8 mouse cellular contexts compared by ENCODE assay signal in the genomic region with DNA sequence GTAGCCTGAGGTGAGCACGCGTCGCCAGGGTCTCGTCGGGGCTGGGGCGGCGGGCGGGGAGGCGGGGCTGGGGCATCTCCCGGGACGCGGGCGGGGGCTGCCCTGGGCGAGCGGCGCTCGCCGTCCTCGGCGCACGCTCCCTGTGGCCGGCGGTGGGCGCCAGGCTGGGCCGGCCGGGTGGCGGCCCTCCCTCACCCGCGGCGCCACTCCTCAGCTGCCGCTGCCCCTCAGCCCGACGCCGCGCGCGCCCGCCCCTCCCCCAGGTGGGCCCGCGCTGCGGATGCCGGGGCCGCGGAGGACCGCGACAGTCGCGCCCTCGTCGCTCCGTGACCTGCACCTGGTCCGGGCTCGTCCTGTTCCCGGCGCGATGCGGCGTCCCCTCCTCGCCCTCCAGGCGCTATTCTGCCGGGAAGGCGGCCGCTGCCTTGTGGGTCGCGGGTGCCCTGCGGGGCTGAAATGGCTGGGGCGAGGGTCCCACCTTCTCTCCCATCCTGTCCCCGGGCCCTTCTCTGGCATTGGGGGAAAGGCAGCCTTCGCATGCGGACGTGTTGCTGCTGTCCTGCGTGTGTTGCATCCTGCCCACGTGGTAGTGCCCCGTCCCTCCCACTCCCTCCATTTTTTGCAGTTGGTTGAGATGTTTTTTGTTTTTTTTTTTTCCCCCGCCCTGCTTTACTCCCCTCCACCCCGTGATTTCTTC. TPM values are rescaled to one million over a fixed set of nuclear protein-coding genes. Genes with fewer than 3 reads are reported as not detected.
DNase-seq lines count a peak whose midpoint lies in the region; ATAC-seq and TF ChIP-seq lines count a peak whose summit lies in the region.

No protein-coding gene starts in this region.

- no peaks in the 10 kb centered on the region for H3K9me3 ChIP-seq in CH12.LX (replicated peaks; ENCODE audit: low read length)
- H3K9me3 ChIP-seq in embryonic facial prominence, embryonic 15.5 days (replicated peaks), result no peaks in the 10 kb centered on the region
- H3K9me3 ChIP-seq in heart, embryonic 12.5 days (replicated peaks), result no peaks in the 10 kb centered on the region
- H3K9me3 ChIP-seq in kidney, embryonic 16.5 days (ENCODE audit: low read length), result no peaks in the 10 kb centered on the region
- no peaks in the 10 kb centered on the region for H3K9me3 ChIP-seq in lung, postnatal 0 days (ENCODE audit: low read length)

- no peak for TF ChIP-seq CTCF in CH12.LX (conservative IDR thresholded peaks at IDR 0.05 in 1 of 2, IDR thresholded peaks at IDR 0.05 in 1 of 2; ENCODE audit: low read depth in 2 of 2, low read length in 2 of 2)
- no peak for TF ChIP-seq CTCF in lung, postnatal 0 days (IDR thresholded peaks at IDR 0.05)
- TF ChIP-seq CTCF in olfactory bulb, adult 2 months (IDR thresholded peaks at IDR 0.05; ENCODE audit: insufficient read depth, low read depth, low read length), result no peak

- H3K4me2 ChIP-seq in CH12.LX (ENCODE audit: insufficient read depth, low read depth, poor library complexity, severe bottlenecking), result peak overlapping the region; percentile 85
- peak overlapping the region; percentile 61 for H3K4me2 ChIP-seq in embryonic facial prominence, embryonic 15.5 days (replicated peaks)
- peak overlapping the region; percentile 80 for H3K4me2 ChIP-seq in heart, embryonic 12.5 days
- H3K4me2 ChIP-seq in kidney, embryonic 16.5 days (replicated peaks; ENCODE audit: low read depth, low read length), result peak overlapping the region; percentile 79
- H3K4me2 ChIP-seq in lung, postnatal 0 days (replicated peaks; ENCODE audit: low read depth, low read length), result peak overlapping the region; percentile 71

- peak overlapping the region; percentile 85 for H3K27ac ChIP-seq in CH12.LX (ENCODE audit: insufficient read depth, low read depth)
- peak overlapping the region; percentile 98 for H3K27ac ChIP-seq in embryonic facial prominence, embryonic 15.5 days (replicated peaks)
- H3K27ac ChIP-seq in heart, embryonic 12.5 days (ENCODE audit: poor library complexity, severe bottlenecking), result peak overlapping the region; percentile 99
- peak overlapping the region; percentile 98 for H3K27ac ChIP-seq in kidney, embryonic 16.5 days (ENCODE audit: low read length)
- peak overlapping the region; percentile 98 for H3K27ac ChIP-seq in lung, postnatal 0 days (ENCODE audit: low read length)
- H3K27ac ChIP-seq in olfactory bulb, adult 2 months (ENCODE audit: insufficient read depth, low read depth, low read length), result peak overlapping the region; percentile 90

- peaks cover 43% of the 10 kb centered on the region for H3K79me2 ChIP-seq in CH12.LX (replicated peaks; ENCODE audit: control insufficient read depth, extremely low read depth, insufficient read depth, poor library complexity, severe bottlenecking)

- peak; percentile 55 for DNase-seq in CH12.LX (ENCODE audit: extremely low read depth)
- peak; percentile 68 for DNase-seq in adrenal gland, postnatal 10 days
- DNase-seq in lung, postnatal 0 days (ENCODE audit: low spot score), result peak; percentile 70
- peak; percentile 75 for DNase-seq in thymus, postnatal 14 days

- TF ChIP-seq POLR2A in CH12.LX (IDR thresholded peaks at IDR 0.05; ENCODE audit: low read depth, low read length), result no peak
- TF ChIP-seq POLR2A in olfactory bulb, adult 2 months (IDR thresholded peaks at IDR 0.05; ENCODE audit: insufficient read depth, low read depth, low read length), result no peak

- peaks cover 0 to 2% of the 10 kb centered on the region in 2 experiments for H3K36me3 ChIP-seq in CH12.LX (replicated peaks in 1 of 2; ENCODE audit: control insufficient read depth in 1 of 2, insufficient read depth in 1 of 2, low read length in 1 of 2)
- no peaks in the 10 kb centered on the region for H3K36me3 ChIP-seq in embryonic facial prominence, embryonic 15.5 days
- H3K36me3 ChIP-seq in heart, embryonic 12.5 days, result no peaks in the 10 kb centered on the region
- no peaks in the 10 kb centered on the region for H3K36me3 ChIP-seq in kidney, embryonic 16.5 days (ENCODE audit: insufficient read depth, low read length)
- H3K36me3 ChIP-seq in lung, postnatal 0 days (ENCODE audit: insufficient read depth, low read length), result no peaks in the 10 kb centered on the region

- dilution Hi-C loops in CH12.LX (cut with MboI; ENCODE audit: extremely low pct_ligation_motif_present, extremely low pct_unique_long_range_greater_than_20kb, low sequenced_read_pairs), result no loop called here

- WGBS in embryonic facial prominence, embryonic 15.5 days, result under 1% methylated on average over 59 of the region's 76 CpGs
- WGBS in heart, embryonic 12.5 days, result under 1% methylated on average over 57 of the region's 76 CpGs
- 1% methylated on average over 48 of the region's 76 CpGs for WGBS in kidney, embryonic 16.5 days
- WGBS in lung, postnatal 0 days, result under 1% methylated on average over 44 of the region's 76 CpGs
- WGBS in olfactory bulb, adult 2 months, result under 1% methylated on average over 75 of the region's 76 CpGs

- peaks cover 0 to 46% of the 10 kb centered on the region in 2 experiments; a peak in 2 of 4 replicates for H3K4me1 ChIP-seq in CH12.LX (ENCODE audit: control insufficient read depth in 1 of 2, insufficient read depth in 2 of 2)
- peaks cover 19% of the 10 kb centered on the region for H3K4me1 ChIP-seq in embryonic facial prominence, embryonic 15.5 days
- H3K4me1 ChIP-seq in heart, embryonic 12.5 days (replicated peaks), result peaks cover 13% of the 10 kb centered on the region
- H3K4me1 ChIP-seq in kidney, embryonic 16.5 days (ENCODE audit: insufficient read depth, low read length), result peaks cover 21% of the 10 kb centered on the region
- H3K4me1 ChIP-seq in lung, postnatal 0 days (ENCODE audit: insufficient read depth, low read depth, low read length), result peaks cover 8% of the 10 kb centered on the region; the same call in 1 of the 2 replicates
- H3K4me1 ChIP-seq in olfactory bulb, adult 2 months (ENCODE audit: control insufficient read depth, insufficient read depth, low read length), result no peaks in the 10 kb centered on the region

- no peaks in the 10 kb centered on the region for H3K27me3 ChIP-seq in CH12.LX (replicated peaks)
- no peaks in the 10 kb centered on the region for H3K27me3 ChIP-seq in embryonic facial prominence, embryonic 15.5 days
- H3K27me3 ChIP-seq in heart, embryonic 12.5 days (replicated peaks), result no peaks in the 10 kb centered on the region
- no peaks in the 10 kb centered on the region for H3K27me3 ChIP-seq in kidney, embryonic 16.5 days (ENCODE audit: insufficient read depth, low read length)
- no peaks in the 10 kb centered on the region for H3K27me3 ChIP-seq in lung, postnatal 0 days (replicated peaks; ENCODE audit: insufficient read depth, low read length)

- peak; percentile 86 for ATAC-seq in embryonic facial prominence, embryonic 15.5 days (ENCODE audit: insufficient number of reproducible peaks, low FRiP score, low TSS enrichment, low read depth)
- peak; percentile 80 for ATAC-seq in heart, embryonic 12.5 days (ENCODE audit: insufficient number of reproducible peaks, low FRiP score)
- ATAC-seq in kidney, embryonic 16.5 days (ENCODE audit: low FRiP score, low TSS enrichment), result peak; percentile 87
- peak; percentile 61 for ATAC-seq in lung, postnatal 0 days

- no peak for TF ChIP-seq EP300 in CH12.LX (IDR thresholded peaks at IDR 0.05; ENCODE audit: low read length)
- TF ChIP-seq EP300 in lung, postnatal 0 days (IDR thresholded peaks at IDR 0.05), result no peak

- in situ Hi-C loops in CH12.LX (cut with MboI; ENCODE audit: low pct_ligation_motif_present, low pct_unique_long_range_greater_than_20kb, low sequenced_read_pairs), result loop anchor here (10.0 kb wide), 2 partner anchors 105 to 295 kb away; no protein-coding TSS in a partner anchor

- H3K9ac ChIP-seq in CH12.LX (ENCODE audit: insufficient read depth, low read depth), result peak overlapping the region; percentile 94
- H3K9ac ChIP-seq in embryonic facial prominence, embryonic 15.5 days, result peak overlapping the region; percentile 93
- H3K9ac ChIP-seq in heart, embryonic 12.5 days, result peak overlapping the region; percentile 94
- peak overlapping the region; percentile 98 for H3K9ac ChIP-seq in kidney, embryonic 16.5 days (replicated peaks; ENCODE audit: low read length)
- peak overlapping the region; percentile 75 for H3K9ac ChIP-seq in lung, postnatal 0 days (replicated peaks; ENCODE audit: low read depth)

- peak overlapping the region; percentile 82 to 100 (median 99) for H3K4me3 ChIP-seq in CH12.LX (replicated peaks in 1 of 3; ENCODE audit: low read depth in 2 of 3, low read length in 2 of 3, poor library complexity in 1 of 3)
- peak overlapping the region; percentile 95 for H3K4me3 ChIP-seq in embryonic facial prominence, embryonic 15.5 days (replicated peaks)
- peak overlapping the region; percentile 90 for H3K4me3 ChIP-seq in heart, embryonic 12.5 days
- H3K4me3 ChIP-seq in kidney, embryonic 16.5 days (ENCODE audit: low read length), result peak overlapping the region; percentile 97
- peak overlapping the region; percentile 97 for H3K4me3 ChIP-seq in lung, postnatal 0 days (ENCODE audit: low read depth, low read length)
- peak overlapping the region; percentile 100 for H3K4me3 ChIP-seq in olfactory bulb, adult 2 months (ENCODE audit: insufficient read depth, low read depth, low read length)

- TF ChIP-seq RAD21 in CH12.LX (IDR thresholded peaks at IDR 0.05; ENCODE audit: low read depth, low read length), result no peak

RNA-seq across cellular contexts. Expression of a gene that starts 0.7 kb away (rescaled TPM):
- 3.1 and 3.9 TPM in 2 replicates for total RNA-seq in CH12.LX (2012; rRNA removed)
- 3.5 TPM in 2 replicates for total RNA-seq in CH12.LX (2014; rRNA removed)
- 3.1 and 4.4 TPM in 2 replicates for polyA plus RNA-seq in CH12.LX (2012; ENCODE audit: insufficient read length, low read depth)
- 10 to 100 TPM; 10.1 to 13.0 TPM for total RNA-seq in adrenal gland, postnatal 10 days (2021)
- 6.0 and 6.3 TPM in 2 replicates for polyA plus RNA-seq in embryonic facial prominence, embryonic 15.5 days (2015; fragmentation: Nextera tagmentation; extraction: Ambion mirVana)
- 4.5 and 5.1 TPM in 2 replicates for polyA plus RNA-seq in heart, embryonic 12.5 days (2016; fragmentation: Nextera tagmentation; extraction: Ambion mirVana)
- polyA plus RNA-seq in kidney, embryonic 16.5 days (2015; fragmentation: Nextera tagmentation; extraction: Ambion mirVana), result 4.5 and 5.4 TPM in 2 replicates
- polyA plus RNA-seq in lung, postnatal 0 days (2015; fragmentation: Nextera tagmentation; extraction: Ambion mirVana), result 5.9 TPM in 2 replicates
- not detected in 2 replicates for polyA plus RNA-seq in olfactory bulb, adult 2 months (2012; ENCODE audit: insufficient read depth, insufficient read length, low replicate concordance, missing spikeins)

RNA-seq across cellular contexts. Expression of a gene that starts 3.2 kb away (rescaled TPM):
- total RNA-seq in CH12.LX (2012; rRNA removed) (13.4 and 14.5 TPM in 2 replicates), CH12.LX (2014; rRNA removed) (12.9 and 15.3 TPM in 2 replicates)
- polyA plus RNA-seq in CH12.LX (2012; ENCODE audit: insufficient read length, low read depth), result 29.3 and 33.9 TPM in 2 replicates
- 10 to 100 TPM; 29.8 to 39.3 TPM for total RNA-seq in adrenal gland, postnatal 10 days (2021)
- 24.3 and 26.1 TPM in 2 replicates for polyA plus RNA-seq in embryonic facial prominence, embryonic 15.5 days (2015; fragmentation: Nextera tagmentation; extraction: Ambion mirVana)
- 28.4 and 29.9 TPM in 2 replicates for polyA plus RNA-seq in heart, embryonic 12.5 days (2016; fragmentation: Nextera tagmentation; extraction: Ambion mirVana)
- 25.4 and 27.8 TPM in 2 replicates for polyA plus RNA-seq in kidney, embryonic 16.5 days (2015; fragmentation: Nextera tagmentation; extraction: Ambion mirVana)
- 10.1 and 11.6 TPM in 2 replicates for polyA plus RNA-seq in lung, postnatal 0 days (2015; fragmentation: Nextera tagmentation; extraction: Ambion mirVana)
- 98.3 TPM in 1 of 2 replicates, not detected in the other for polyA plus RNA-seq in olfactory bulb, adult 2 months (2012; ENCODE audit: insufficient read depth, insufficient read length, low replicate concordance, missing spikeins)

RNA-seq across cellular contexts. Expression of a gene that starts 47.6 kb away (rescaled TPM):
- total RNA-seq in CH12.LX (2012; rRNA removed) (0.59 and 1.2 TPM in 2 replicates), CH12.LX (2014; rRNA removed) (0.34 and 0.48 TPM in 2 replicates)
- polyA plus RNA-seq in CH12.LX (2012; ENCODE audit: insufficient read length, low read depth), result 0.70 and 0.84 TPM in 2 replicates
- total RNA-seq in adrenal gland, postnatal 10 days (2021), result 1 to 10 TPM in 1 of 2 experiments, under 1 TPM in 1; 0.60 to 1.2 TPM
- polyA plus RNA-seq in embryonic facial prominence, embryonic 15.5 days (2015; fragmentation: Nextera tagmentation; extraction: Ambion mirVana), result 0.45 and 0.50 TPM in 2 replicates
- polyA plus RNA-seq in heart, embryonic 12.5 days (2016; fragmentation: Nextera tagmentation; extraction: Ambion mirVana), result 6.1 and 6.5 TPM in 2 replicates
- polyA plus RNA-seq in kidney, embryonic 16.5 days (2015; fragmentation: Nextera tagmentation; extraction: Ambion mirVana), result 1.8 and 2.2 TPM in 2 replicates
- 0.30 and 0.31 TPM in 2 replicates for polyA plus RNA-seq in lung, postnatal 0 days (2015; fragmentation: Nextera tagmentation; extraction: Ambion mirVana)
- not detected in 2 replicates for polyA plus RNA-seq in olfactory bulb, adult 2 months (2012; ENCODE audit: insufficient read depth, insufficient read length, low replicate concordance, missing spikeins)

Comparison
In these comparisons a context has a peak if more than half of its experiments do, and no peak if none do; other contexts are left out.
1. Peak in every context shown above with its lines: DNase-seq, ATAC-seq, H3K4me3 ChIP-seq and H3K27ac ChIP-seq.